16 mouse cellular contexts compared by ENCODE assay signal in genomic region chr16:30796103-30796502, GRCm38 (mm10).
A peak's percentile ranks its signal among the peaks of the same experiment; 100 is the strongest.
DNase-seq lines count a peak whose midpoint lies in the region; ATAC-seq and TF ChIP-seq lines count a peak whose summit lies in the region.
"Had no signal": no experiment of that assay in that cellular context is flagged by ENCODE, and none has a peak within 500 bp of the region (broad histone marks: within the 10 kb centered on the region; RNA-seq: fewer than 3 reads in every experiment).

No protein-coding gene starts in this region.

- intact Hi-C loops in heart, postnatal 14 days (cut with DNase I), result loop anchor here (2.0 to 5.0 kb wide), 3 partner anchors 23 to 271 kb away; no protein-coding TSS in a partner anchor
- intact Hi-C loops in left cerebral cortex, postnatal 10 days (cut with DNase I), result no loop called here

- DNase-seq in heart, postnatal 14 days, result no peak
- DNase-seq in kidney, adult 2 months, result no peak
- DNase-seq in kidney, postnatal 36 days, result no peak
- peak; percentile 21 for DNase-seq in limb, embryonic 10.5 days (ENCODE audit: low spot score)
- peak in 1 of 3 experiments; percentile 17 for DNase-seq in liver, embryonic 14.5 days (ENCODE audit: low read depth in 3 of 3, low spot score in 3 of 3)
- DNase-seq in left cerebral cortex, postnatal 10 days (ENCODE audit: extremely low spot score in 1 of 2, low spot score in 2 of 2), result no peak
- no peak for DNase-seq in urinary bladder, postnatal 4 days (ENCODE audit: low spot score in 2 of 2)
- DNase-seq: cerebellum, adult 2 months; gastrocnemius, postnatal 10 days; retina, postnatal 1 day; right cerebral cortex, postnatal 4 days had no signal

- TF ChIP-seq POLR2A in kidney, adult 2 months (IDR thresholded peaks at IDR 0.05; ENCODE audit: low read depth, low read length), result no peak

- no peak overlapping the region for H3K4me2 ChIP-seq in heart, embryonic 13.5 days
- no peak overlapping the region for H3K4me2 ChIP-seq in liver, embryonic 14.5 days (ENCODE audit: low read depth)
- H3K4me2 ChIP-seq: hindbrain, embryonic 14.5 days; limb, embryonic 13.5 days had no signal

- no peak for TF ChIP-seq EP300 in liver, embryonic 14.5 days (IDR thresholded peaks at IDR 0.05; ENCODE audit: low read depth)

- 84% methylated on average over 6 of the region's 6 CpGs for WGBS in heart, embryonic 13.5 days
- 94% methylated on average over 6 of the region's 6 CpGs for WGBS in kidney, adult 2 months
- WGBS in limb, embryonic 10.5 days, result 95% methylated on average over 6 of the region's 6 CpGs
- WGBS in liver, embryonic 14.5 days (ENCODE audit: insufficient replicate concordance), result 67% methylated on average over 6 of the region's 6 CpGs

- H3K9me3 ChIP-seq in heart, embryonic 13.5 days, result no peaks in the 10 kb centered on the region
- no peaks in the 10 kb centered on the region for H3K9me3 ChIP-seq in limb, embryonic 10.5 days (replicated peaks)
- H3K9me3 ChIP-seq in liver, embryonic 14.5 days (ENCODE audit: control insufficient read depth, low read length), result no peaks in the 10 kb centered on the region
- H3K9me3 ChIP-seq: limb, embryonic 13.5 days; midbrain, embryonic 10.5 days had no signal

- ATAC-seq in heart, embryonic 13.5 days (ENCODE audit: extremely low read depth, insufficient number of reproducible peaks, low FRiP score, low TSS enrichment), result no peak
- ATAC-seq in liver, embryonic 14.5 days (ENCODE audit: insufficient read depth), result peak; percentile 69

- no peak for TF ChIP-seq CTCF in kidney, adult 2 months (conservative IDR thresholded peaks at IDR 0.05; ENCODE audit: insufficient read depth, insufficient read length, low read depth, low read length)
- no peak for TF ChIP-seq CTCF in liver, embryonic 14.5 days (IDR thresholded peaks at IDR 0.05; ENCODE audit: low read depth)

- H3K9ac ChIP-seq in heart, embryonic 13.5 days, result no peak overlapping the region
- H3K9ac ChIP-seq in liver, embryonic 14.5 days (replicated peaks), result no peak overlapping the region
- H3K9ac ChIP-seq: hindbrain, embryonic 14.5 days; limb, embryonic 13.5 days had no signal

- H3K27me3 ChIP-seq in heart, embryonic 13.5 days (replicated peaks), result no peaks in the 10 kb centered on the region
- no peaks in the 10 kb centered on the region for H3K27me3 ChIP-seq in kidney, adult 2 months (replicated peaks; ENCODE audit: control insufficient read depth, insufficient read depth, low read length)
- no peaks in the 10 kb centered on the region for H3K27me3 ChIP-seq in limb, embryonic 10.5 days (ENCODE audit: low read depth, poor library complexity, severe bottlenecking)
- no peaks in the 10 kb centered on the region for H3K27me3 ChIP-seq in liver, embryonic 14.5 days (ENCODE audit: control insufficient read depth, insufficient read depth, low read length)
- H3K27me3 ChIP-seq: limb, embryonic 13.5 days had no signal

- H3K27ac ChIP-seq in heart, embryonic 13.5 days (replicated peaks), result peak overlapping the region; percentile 63
- H3K27ac ChIP-seq in kidney, adult 2 months (ENCODE audit: insufficient read depth, low read depth, low read length), result 0 out of 2 replicates have a peak overlapping the region, but pooled peaks have one; percentile 6
- no peak overlapping the region for H3K27ac ChIP-seq in limb, embryonic 10.5 days
- no peak overlapping the region for H3K27ac ChIP-seq in liver, embryonic 14.5 days
- H3K27ac ChIP-seq: hindbrain, embryonic 14.5 days; limb, embryonic 13.5 days; macrophage; midbrain, embryonic 10.5 days had no signal

- H3K4me1 ChIP-seq in heart, embryonic 13.5 days, result peaks cover 82% of the 10 kb centered on the region
- H3K4me1 ChIP-seq in kidney, adult 2 months (ENCODE audit: control insufficient read depth, insufficient read depth, low read length), result peaks cover 24% of the 10 kb centered on the region; the same call in 1 of the 2 replicates
- peaks cover 34% of the 10 kb centered on the region for H3K4me1 ChIP-seq in limb, embryonic 10.5 days
- H3K4me1 ChIP-seq in liver, embryonic 14.5 days (replicated peaks; ENCODE audit: control insufficient read depth in 2 of 2, insufficient read depth in 2 of 2, low read length in 1 of 2), result peaks cover 0 to 20% of the 10 kb centered on the region in 2 experiments

- no peak overlapping the region for H3K4me3 ChIP-seq in heart, embryonic 13.5 days
- H3K4me3 ChIP-seq in kidney, adult 2 months (ENCODE audit: insufficient read depth, low read depth, low read length), result no peak overlapping the region
- H3K4me3 ChIP-seq in limb, embryonic 10.5 days, result no peak overlapping the region
- no peak overlapping the region for H3K4me3 ChIP-seq in liver, embryonic 14.5 days (ENCODE audit: insufficient read depth in 1 of 2, low read depth in 2 of 2, low read length in 2 of 2)
- H3K4me3 ChIP-seq: limb, embryonic 13.5 days; midbrain, embryonic 10.5 days had no signal

- H3K36me3 ChIP-seq in heart, embryonic 13.5 days, result no peaks in the 10 kb centered on the region
- no peaks in the 10 kb centered on the region for H3K36me3 ChIP-seq in kidney, adult 2 months (ENCODE audit: control insufficient read depth, insufficient read depth, low read length)
- no peaks in the 10 kb centered on the region for H3K36me3 ChIP-seq in limb, embryonic 10.5 days
- no peaks in the 10 kb centered on the region for H3K36me3 ChIP-seq in liver, embryonic 14.5 days (replicated peaks; ENCODE audit: control insufficient read depth, insufficient read depth, low read depth)
- H3K36me3 ChIP-seq: limb, embryonic 13.5 days; midbrain, embryonic 10.5 days had no signal

Comparison
In these comparisons a context has a peak if more than half of its experiments do, and no peak if none do; other contexts are left out.
1. H3K27ac ChIP-seq: peak in heart, embryonic 13.5 days (single experiment) and kidney, adult 2 months (single experiment); none in limb, embryonic 10.5 days (single experiment) and liver, embryonic 14.5 days (single experiment).